Mouse (Mus musculus) testis, adult 2 months (tissue): ENCODE data around the gene Gse1.

Source experiments
- CTCF ChIP-seq: fragments of 200-500 bp; IDR thresholded peaks from 2 replicates; pipeline ENCODE4 v1.5.1; 2012; ENCODE audit warnings: low read depth, mild to moderate bottlenecking, inconsistent platforms, low read length, moderate library complexity; ENCODE audit not compliant: control insufficient read depth, insufficient read depth, insufficient replicate concordance
- POLR2A ChIP-seq: fragments of 200-500 bp; IDR thresholded peaks from 2 replicates; pipeline ENCODE4 v1.6.1; 2012; ENCODE audit warnings: low read depth, mild to moderate bottlenecking, inconsistent platforms, low read length, moderate library complexity; ENCODE audit not compliant: control insufficient read depth

DNA sequence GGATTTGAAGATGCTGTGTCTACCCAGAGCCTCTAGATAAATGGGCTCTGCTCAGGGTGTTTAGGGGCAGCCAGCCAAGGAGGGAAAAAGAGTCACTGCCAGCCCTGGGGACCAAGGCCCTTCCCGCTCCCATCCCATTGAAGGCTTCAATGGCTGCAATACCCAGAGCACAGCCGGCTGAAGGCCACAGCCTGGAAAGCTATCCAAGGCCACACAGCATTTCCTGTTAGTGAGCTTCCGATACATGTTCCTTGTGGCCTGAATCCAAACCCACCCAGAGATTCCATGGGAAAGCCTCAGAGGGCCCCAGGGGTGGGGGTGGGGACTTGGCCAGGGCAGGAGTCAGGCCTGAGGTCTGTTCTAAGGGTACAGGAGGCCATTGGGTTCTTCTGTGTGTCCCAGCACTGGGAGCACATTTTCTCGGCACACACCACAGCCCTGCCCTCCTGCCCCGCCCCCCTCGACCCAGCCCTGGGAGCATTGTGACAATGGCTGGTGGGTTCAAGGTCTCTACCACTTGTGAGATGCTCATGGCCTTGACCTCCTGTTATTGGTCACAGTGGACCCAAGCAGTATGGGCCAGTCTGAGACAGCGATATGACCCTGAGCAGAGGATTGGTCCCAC lies 23.4 kb upstream of the Gse1 start:
- TF ChIP-seq POLR2A (no peak; the same call in 1 of the 2 replicates), CTCF (no peak)
